Mouse (Mus musculus) lung, embryonic 16.5 days (tissue): ENCODE measurements around the gene Rps6kc1. TPM values are rescaled to one million over a fixed set of nuclear protein-coding genes. Genes with fewer than 3 reads are reported as not detected.

Experiments
- ATAC-seq: fragments of 200-750 bp; cut with Nextera tagmentation; 2 replicates; pipeline ENCODE4 v1.8.0; 2017; ENCODE audit warnings: low read depth, mild to moderate bottlenecking, moderate library complexity
- H3K27ac ChIP-seq: fragments of 300-500 bp; sonication (generic); 2 replicates; pipeline ENCODE4 v1.5.1; 2014; ENCODE audit warnings: mild to moderate bottlenecking, control low read depth, low read length
- H3K27me3 ChIP-seq: fragments of 300-500 bp; sonication (generic); 2 replicates; pipeline ENCODE4 v1.6.1; 2014; ENCODE audit warnings: low read depth, low read length, mixed read lengths; ENCODE audit not compliant: control insufficient read depth, insufficient read depth
- H3K36me3 ChIP-seq: fragments of 300-500 bp; sonication (generic); 2 replicates; pipeline ENCODE4 v1.6.1; 2014; ENCODE audit warnings: low read length; ENCODE audit not compliant: control insufficient read depth, insufficient read depth
- H3K4me1 ChIP-seq: fragments of 300-500 bp; sonication (generic); replicated peaks from 2 replicates; pipeline ENCODE4 v1.6.1; 2014; ENCODE audit warnings: low read length, mixed read lengths; ENCODE audit not compliant: control insufficient read depth, insufficient read depth
- H3K4me2 ChIP-seq: fragments of 300-500 bp; sonication (generic); 2 replicates; pipeline ENCODE4 v1.6.1; 2014; ENCODE audit warnings: low read depth, low read length, control low read depth
- H3K4me3 ChIP-seq: fragments of 300-500 bp; sonication (generic); 2 replicates; pipeline ENCODE4 v1.5.1; 2014; ENCODE audit warnings: mild to moderate bottlenecking, low read length, control low read depth
- H3K9ac ChIP-seq: fragments of 300-500 bp; sonication (generic); 2 replicates; pipeline ENCODE4 v1.6.1; 2014; ENCODE audit warnings: low read length, control low read depth
- H3K9me3 ChIP-seq: fragments of 300-500 bp; sonication (generic); 2 replicates; pipeline ENCODE4 v1.6.1; 2016; ENCODE audit warnings: low read length; ENCODE audit not compliant: control insufficient read depth
- WGBS: fragments of 180-500 bp; shearing (Covaris S2); extraction: QIAGEN DNeasy Blood & Tissue Kit; methylation state at CpG from one replicate; pipeline ENCODE4 v1.1.7; 2014; 5-methylcytosine and 5-hydroxymethylcytosine counted together
- polyA plus RNA-seq: library from polyadenylated mRNA; unstranded; fragments of >200 nt; fragmentation: Nextera tagmentation; extraction: Ambion mirVana; gene quantifications from 2 replicates; pipeline ENCODE4 v1.2.1, GENCODE M21; 2015

Rps6kc1 gene
- polyA plus RNA-seq, 1 experiment from 2014 or later, result 15.5 TPM

DNA sequence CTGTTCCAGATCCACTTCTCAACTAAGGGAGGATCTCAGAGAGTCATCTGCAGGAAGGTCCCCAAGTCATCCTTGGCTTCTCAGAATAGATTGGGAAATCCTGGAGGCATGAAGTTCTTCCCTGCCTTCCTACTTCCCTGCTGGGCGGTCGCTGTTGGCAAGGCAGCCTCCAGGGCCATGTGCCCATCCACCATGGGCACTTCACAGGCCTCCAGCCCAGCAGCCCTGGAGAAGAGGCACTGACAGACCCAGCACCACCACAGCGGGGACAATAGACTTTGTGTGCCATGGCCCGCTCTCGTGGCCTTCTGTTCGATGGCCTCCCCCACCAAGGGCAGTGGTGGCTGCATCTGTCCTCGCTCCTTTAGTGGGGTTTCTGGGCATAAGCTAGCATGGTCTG lies 228.5 kb downstream of the Rps6kc1 start:
- Histone ChIP-seq H3K9me3 (no peaks in the 10 kb centered on the region), H3K27ac (no peak overlapping the region), H3K9ac (no peak overlapping the region), H3K4me2 (no peak overlapping the region), H3K4me1 (no peaks in the 10 kb centered on the region; the same call in 1 of the 2 replicates), H3K27me3 (no peaks in the 10 kb centered on the region), H3K4me3 (no peak overlapping the region), H3K36me3 (no peaks in the 10 kb centered on the region)
- no peak for ATAC-seq
- 89% methylated on average over 7 of the region's 7 CpGs for WGBS

- Histone ChIP-seq H3K4me1 (no peaks in the 10 kb centered on the region; the same call in 1 of the 2 replicates), H3K27ac (no peak overlapping the region), H3K4me3 (peak overlapping the region; percentile 10), H3K9ac (no peak overlapping the region), H3K36me3 (no peaks in the 10 kb centered on the region), H3K9me3 (no peaks in the 10 kb centered on the region), H3K27me3 (no peaks in the 10 kb centered on the region), H3K4me2 (peak overlapping the region; percentile 47)
- ATAC-seq, result peak; percentile 77
- WGBS, result 41% methylated on average over 25 of the region's 25 CpGs
Measured at GRCm38 (mm10) chr1:190682021-190682926, 229.3 kb downstream of the Rps6kc1 start.

- H3K4me1 ChIP-seq, result no peaks in the 10 kb centered on the region
- 75% methylated on average over 3 of the region's 3 CpGs for WGBS
Measured at GRCm38 (mm10) chr1:190675455-190675854, 236.1 kb downstream of the Rps6kc1 start.

DNA sequence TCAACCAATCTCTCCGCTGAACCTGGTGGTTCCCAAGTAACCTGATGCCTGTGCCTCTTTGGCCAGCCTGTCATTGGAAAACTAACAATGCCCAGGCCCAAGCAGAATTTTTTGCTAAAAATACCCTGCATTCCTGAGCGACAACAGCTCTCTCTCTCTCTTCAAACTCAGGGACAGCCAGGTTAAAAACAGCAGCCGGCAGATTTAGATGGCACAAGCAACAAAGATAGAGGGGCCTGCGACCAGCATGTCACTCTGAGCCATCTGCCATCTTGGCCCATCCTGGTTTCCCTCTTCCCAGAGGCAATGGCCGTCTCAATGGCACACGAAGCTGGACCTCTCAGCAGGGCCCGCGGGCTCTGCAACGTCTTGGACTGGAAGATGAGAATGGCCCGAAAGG lies 242.5 kb downstream of the Rps6kc1 start:
- no peaks in the 10 kb centered on the region for H3K36me3 ChIP-seq
- no peaks in the 10 kb centered on the region for H3K4me1 ChIP-seq
- H3K27ac ChIP-seq, result no peak overlapping the region
- H3K4me2 ChIP-seq, result no peak overlapping the region
- no peak overlapping the region for H3K9ac ChIP-seq
- WGBS, result 55% methylated on average over 10 of the region's 10 CpGs
- no peak for ATAC-seq
- H3K27me3 ChIP-seq, result no peaks in the 10 kb centered on the region
- H3K9me3 ChIP-seq, result no peaks in the 10 kb centered on the region
- no peak overlapping the region for H3K4me3 ChIP-seq

More at GRCm38 (mm10) chr1:190675455-190675854, 236.1 kb downstream of the Rps6kc1 start:
- Histone ChIP-seq H3K9ac (no peak overlapping the region), H3K9me3 (no peaks in the 10 kb centered on the region), H3K4me2 (no peak overlapping the region), H3K4me3 (no peak overlapping the region), H3K27me3 (no peaks in the 10 kb centered on the region), H3K27ac (no peak overlapping the region), H3K36me3 (no peaks in the 10 kb centered on the region)
- ATAC-seq, result no peak

DNA sequence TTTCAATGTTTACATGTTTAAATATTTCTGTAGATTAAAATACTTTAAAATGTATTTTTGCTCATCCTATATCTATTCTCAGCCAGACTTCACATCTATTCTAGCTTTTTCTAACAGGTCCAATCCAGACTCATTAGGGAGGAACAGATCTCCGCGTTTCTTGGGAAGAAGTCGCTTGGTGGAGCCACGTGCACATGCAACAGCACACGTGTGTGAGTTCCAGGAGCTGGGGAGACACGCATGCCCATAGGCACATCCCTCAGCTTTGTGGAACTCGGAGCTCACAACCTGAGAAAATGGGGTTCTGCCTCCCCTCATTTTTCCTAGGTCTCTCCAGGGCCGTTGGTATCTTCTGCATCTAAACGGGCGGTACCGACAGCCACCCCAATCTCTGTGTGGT lies 243.7 kb downstream of the Rps6kc1 start:
- ATAC-seq, result no peak
- Histone ChIP-seq H3K9me3 (no peaks in the 10 kb centered on the region), H3K4me3 (no peak overlapping the region), H3K27me3 (no peaks in the 10 kb centered on the region), H3K36me3 (no peaks in the 10 kb centered on the region), H3K9ac (no peak overlapping the region), H3K4me1 (no peaks in the 10 kb centered on the region), H3K4me2 (no peak overlapping the region), H3K27ac (no peak overlapping the region)
- 92% methylated on average over 11 of the region's 11 CpGs for WGBS

GRCm38 (mm10) chr1:190667326-190667725 lies 244.2 kb downstream of the Rps6kc1 start:
- Histone ChIP-seq H3K9me3 (no peaks in the 10 kb centered on the region), H3K4me1 (no peaks in the 10 kb centered on the region), H3K4me2 (no peak overlapping the region), H3K27me3 (no peaks in the 10 kb centered on the region), H3K9ac (no peak overlapping the region), H3K27ac (no peak overlapping the region), H3K36me3 (no peaks in the 10 kb centered on the region), H3K4me3 (no peak overlapping the region)
- 67% methylated on average over 5 of the region's 5 CpGs for WGBS
- no peak for ATAC-seq

DNA sequence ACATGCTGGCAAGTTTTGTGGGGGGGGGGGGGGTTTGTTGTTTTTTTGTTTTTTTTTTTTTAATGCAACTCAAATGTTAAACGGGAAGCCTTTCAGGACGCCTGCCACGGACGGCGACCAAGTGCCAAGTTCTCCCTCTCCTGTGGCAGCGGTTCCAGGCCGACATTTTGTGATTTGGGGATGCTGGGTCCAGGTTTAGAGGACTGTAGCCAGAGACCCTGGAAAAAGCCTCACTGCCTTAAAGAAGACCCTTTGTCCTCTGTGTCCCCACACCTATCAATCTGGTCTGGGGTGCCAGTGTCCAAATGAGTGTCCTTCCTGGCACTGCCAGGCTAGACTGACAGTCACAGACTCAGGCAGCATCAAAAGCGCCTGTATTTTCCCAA lies 246.1 kb downstream of the Rps6kc1 start:
- 82% methylated on average over 8 of the region's 8 CpGs for WGBS
- H3K36me3 ChIP-seq, result no peaks in the 10 kb centered on the region
- no peak overlapping the region for H3K27ac ChIP-seq
- H3K9me3 ChIP-seq, result no peaks in the 10 kb centered on the region
- H3K4me3 ChIP-seq, result no peak overlapping the region
- no peak for ATAC-seq
- no peak overlapping the region for H3K9ac ChIP-seq
- H3K4me2 ChIP-seq, result no peak overlapping the region
- H3K4me1 ChIP-seq, result no peaks in the 10 kb centered on the region
- H3K27me3 ChIP-seq, result no peaks in the 10 kb centered on the region

DNA sequence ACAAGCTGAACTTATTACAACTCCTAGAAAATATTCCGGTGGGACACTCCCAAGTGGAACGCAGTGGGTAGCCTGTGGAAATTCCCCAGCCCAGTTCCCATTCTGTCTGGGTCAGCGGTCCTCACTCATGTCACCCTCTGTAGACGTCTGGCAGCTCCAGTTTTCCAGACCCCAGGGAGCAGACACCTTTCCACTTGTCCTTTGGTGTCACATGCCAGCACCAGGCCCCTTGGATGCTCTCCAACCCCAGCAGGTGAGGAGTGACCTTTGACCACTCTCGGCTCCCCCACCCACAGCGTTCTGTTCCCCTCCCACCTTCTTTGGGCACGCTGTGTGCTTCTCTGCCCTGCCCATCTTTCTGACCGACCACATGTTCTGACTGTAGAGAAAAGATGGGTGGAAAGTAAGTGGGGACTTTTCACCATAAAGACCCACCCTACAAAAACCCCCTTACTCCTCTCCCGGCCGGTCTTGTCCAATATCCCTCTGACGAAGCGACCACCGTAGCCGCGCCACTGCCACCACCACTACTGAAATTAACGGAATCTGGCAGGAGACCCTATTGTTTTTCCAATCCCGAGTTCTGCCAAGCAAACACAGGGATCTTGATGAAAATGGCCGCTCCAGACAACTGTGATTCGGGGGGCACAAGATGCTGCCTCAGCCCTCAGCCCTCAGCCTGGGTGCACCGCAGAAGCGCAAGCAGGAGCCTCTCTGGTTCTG lies 246.6 kb downstream of the Rps6kc1 start:
- Histone ChIP-seq H3K4me2 (no peak overlapping the region), H3K27ac (no peak overlapping the region), H3K27me3 (no peaks in the 10 kb centered on the region), H3K9ac (no peak overlapping the region), H3K36me3 (no peaks in the 10 kb centered on the region), H3K9me3 (no peaks in the 10 kb centered on the region), H3K4me3 (no peak overlapping the region), H3K4me1 (no peaks in the 10 kb centered on the region)
- WGBS, result 77% methylated on average over 21 of the region's 21 CpGs
- no peak for ATAC-seq

GRCm38 (mm10) chr1:190663996-190664395 lies 247.6 kb downstream of the Rps6kc1 start:
- H3K27ac ChIP-seq, result no peak overlapping the region
- ATAC-seq, result no peak
- H3K4me2 ChIP-seq, result no peak overlapping the region
- no peaks in the 10 kb centered on the region for H3K4me1 ChIP-seq
- no peak overlapping the region for H3K9ac ChIP-seq
- H3K9me3 ChIP-seq, result no peaks in the 10 kb centered on the region
- H3K27me3 ChIP-seq, result no peaks in the 10 kb centered on the region
- no peak overlapping the region for H3K4me3 ChIP-seq
- H3K36me3 ChIP-seq, result no peaks in the 10 kb centered on the region
- 85% methylated on average over 4 of the region's 4 CpGs for WGBS
